Mouse (Mus musculus): ENCODE results near the gene Larp7.

Larp7 gene

GRCm38 (mm10) chr3:127511786-127512746 is 41.1 kb downstream of the Larp7 start:
- DNase-seq (ENCODE audit: low spot score): no peak

DNA sequence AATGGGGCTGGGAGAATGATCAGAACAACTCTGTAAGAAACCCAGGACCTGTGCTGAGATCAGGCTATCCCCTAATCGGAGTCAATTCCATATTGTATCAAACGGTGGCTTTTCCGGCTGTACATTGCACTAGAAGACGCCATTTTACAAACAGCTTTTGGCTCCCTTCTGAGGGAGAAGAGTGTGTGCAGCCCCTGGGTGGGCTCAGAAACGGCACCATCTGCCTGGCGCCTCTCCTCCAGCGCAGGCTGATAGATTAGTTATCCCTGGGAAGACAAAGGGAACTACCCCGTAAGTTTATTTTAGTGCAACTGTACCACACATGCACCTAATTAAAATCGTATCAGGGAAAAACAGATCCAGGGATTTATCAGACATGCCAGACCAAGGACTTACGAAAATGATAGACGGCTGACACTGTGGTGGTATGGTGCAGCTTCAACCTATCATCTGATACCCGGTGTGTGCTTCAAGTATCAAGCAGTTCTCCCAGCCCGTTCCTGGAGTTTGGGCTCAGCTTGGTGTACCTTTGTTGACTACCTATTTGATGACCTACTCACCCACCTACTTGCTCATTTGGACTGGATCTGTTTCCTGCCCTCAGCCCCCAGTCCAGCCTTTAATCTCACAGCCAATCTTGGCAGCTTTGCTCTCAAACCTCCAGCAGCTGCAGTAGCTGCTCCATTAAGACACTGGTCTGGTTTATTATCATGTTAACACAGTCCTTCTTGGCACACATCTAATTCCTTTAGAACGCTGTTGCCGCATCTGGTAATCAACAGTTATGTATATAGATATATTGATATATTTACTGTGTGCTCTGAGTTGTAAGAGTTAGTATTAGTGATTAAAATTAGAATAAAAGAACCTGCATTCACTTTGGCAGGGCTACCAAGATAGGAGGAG is 45.0 kb downstream of the Larp7 start:
- no peak for DNase-seq (ENCODE audit: low spot score)

- DNase-seq (ENCODE audit: low spot score): no peak
These were observed 54.3 kb downstream of the Larp7 start, which contains the start of gene Ank2 for GRCm38 (mm10) chr3:127498742-127499400. TSS of gene Ank2 (minus strand) at chr3:127499350.

GRCm38 (mm10) chr3:127498197-127498741 is 54.9 kb downstream of the Larp7 start:
- no peak for DNase-seq (ENCODE audit: low spot score)

DNA sequence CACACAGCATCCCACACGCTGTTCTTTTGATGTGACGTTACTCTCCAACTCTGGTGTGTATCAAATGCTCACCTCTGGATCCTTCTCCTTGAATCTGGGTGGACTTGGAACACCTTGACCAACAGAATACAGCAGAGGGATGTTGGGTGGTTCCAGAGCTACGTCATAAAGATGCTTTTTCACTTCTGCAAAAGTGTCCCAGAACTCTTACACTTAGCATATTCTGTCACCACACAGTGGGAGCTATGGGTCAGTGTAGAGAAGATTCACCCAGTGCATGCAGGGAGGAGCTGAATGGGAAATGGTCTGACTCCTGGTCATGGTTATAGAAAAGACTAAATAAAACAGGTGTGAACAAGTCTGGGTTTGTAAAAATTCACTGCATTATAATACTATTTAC is 60.5 kb downstream of the Larp7 start:
- DNase-seq (ENCODE audit: low spot score): no peak

- no peak for DNase-seq (ENCODE audit: low spot score)
These were observed 65.8 kb downstream of the Larp7 start for GRCm38 (mm10) chr3:127487302-127487701.
